Mouse (Mus musculus): ENCODE measurements around the gene Trhde. TPM values are rescaled to one million over a fixed set of nuclear protein-coding genes. Genes with fewer than 3 reads are reported as not detected.

The Trhde gene
- total RNA-seq (2012; rRNA removed), result not detected in 2 replicates

- no peaks in the 10 kb centered on the region for H3K36me3 ChIP-seq (ENCODE audit: control insufficient read depth, insufficient read depth, low read length, poor library complexity, severe bottlenecking)
- TF ChIP-seq HCFC1 (IDR thresholded peaks at IDR 0.05; ENCODE audit: borderline replicate concordance, insufficient read depth, low read length) (no peak), ZC3H11A (IDR thresholded peaks at IDR 0.05; ENCODE audit: borderline replicate concordance, low read depth, low read length) (no peak), CHD2 (IDR thresholded peaks at IDR 0.05; ENCODE audit: low read depth, low read length) (no peak), MAFK (IDR thresholded peaks at IDR 0.05; ENCODE audit: insufficient read depth, low read depth, low read length) (no peak), ZNF384 (IDR thresholded peaks at IDR 0.05; ENCODE audit: low read depth, low read length) (no peak)
- no peak within 1 kb of the TSS for H3K9ac ChIP-seq (ENCODE audit: insufficient read depth, low read depth, low read length, poor library complexity, severe bottlenecking)
- H3K4me3 ChIP-seq (ENCODE audit: insufficient read depth in 1 of 2, low read depth in 1 of 2, low read length in 2 of 2, poor library complexity in 1 of 2, severe bottlenecking in 1 of 2), result peak within 1 kb of the TSS; percentile 35 to 38
- H3K9me3 ChIP-seq (ENCODE audit: control insufficient read depth, insufficient read depth, low read depth, low read length), result no peaks in the 10 kb centered on the region
- H3K4me1 ChIP-seq (ENCODE audit: control insufficient read depth in 2 of 2, insufficient read depth in 2 of 2, low read length in 2 of 2, poor library complexity in 1 of 2), result peaks cover 0 to 3% of the 10 kb centered on the region in 2 experiments; a peak in 1 of 4 replicates
- no peak within 1 kb of the TSS for H3K27ac ChIP-seq (ENCODE audit: insufficient read depth, low read depth, low read length, poor library complexity, severe bottlenecking)
- in situ Hi-C loops (cut with MboI; ENCODE audit: low sequenced_read_pairs in 2 of 2, unreplicated experiment in 2 of 2), result no loop called here
- DNase-seq (ENCODE audit: low read depth, low spot score), result no peak
Observed at GRCm38 (mm10) chr10:114802161-114802651, at the start of gene Trhde. TSS of gene Trhde (minus strand) at chr10:114802307.

- H3K36me3 ChIP-seq (ENCODE audit: control insufficient read depth, insufficient read depth, low read length, poor library complexity, severe bottlenecking), result no peaks in the 10 kb centered on the region
- no peak overlapping the region for H3K27ac ChIP-seq (ENCODE audit: insufficient read depth, low read depth, low read length, poor library complexity, severe bottlenecking)
- H3K9ac ChIP-seq (ENCODE audit: insufficient read depth, low read depth, low read length, poor library complexity, severe bottlenecking), result no peak overlapping the region
- H3K4me1 ChIP-seq (ENCODE audit: control insufficient read depth in 2 of 2, insufficient read depth in 2 of 2, low read length in 2 of 2, poor library complexity in 1 of 2), result no peaks in the 10 kb centered on the region
- TF ChIP-seq CHD2 (IDR thresholded peaks at IDR 0.05; ENCODE audit: low read depth, low read length), result no peak
- in situ Hi-C loops (cut with MboI; ENCODE audit: low sequenced_read_pairs in 2 of 2, unreplicated experiment in 2 of 2), result no loop called here
- H3K9me3 ChIP-seq (ENCODE audit: control insufficient read depth, insufficient read depth, low read depth, low read length), result no peaks in the 10 kb centered on the region
- no peak for DNase-seq (ENCODE audit: low read depth, low spot score)
- no peak overlapping the region for H3K4me3 ChIP-seq (ENCODE audit: insufficient read depth in 1 of 2, low read depth in 1 of 2, low read length in 2 of 2, poor library complexity in 1 of 2, severe bottlenecking in 1 of 2)
Observed at GRCm38 (mm10) chr10:114841966-114842365, 39.9 kb upstream of the Trhde start.

- Histone ChIP-seq H3K9me3 (ENCODE audit: control insufficient read depth, insufficient read depth, low read depth, low read length) (no peaks in the 10 kb centered on the region), H3K4me3 (ENCODE audit: insufficient read depth in 1 of 2, low read depth in 1 of 2, low read length in 2 of 2, poor library complexity in 1 of 2, severe bottlenecking in 1 of 2) (no peak overlapping the region), H3K9ac (ENCODE audit: insufficient read depth, low read depth, low read length, poor library complexity, severe bottlenecking) (no peak overlapping the region), H3K27ac (ENCODE audit: insufficient read depth, low read depth, low read length, poor library complexity, severe bottlenecking) (no peak overlapping the region), H3K36me3 (ENCODE audit: control insufficient read depth, insufficient read depth, low read length, poor library complexity, severe bottlenecking) (no peaks in the 10 kb centered on the region), H3K4me1 (ENCODE audit: control insufficient read depth in 2 of 2, insufficient read depth in 2 of 2, low read length in 2 of 2, poor library complexity in 1 of 2) (no peaks in the 10 kb centered on the region)
- TF ChIP-seq MAFK (IDR thresholded peaks at IDR 0.05; ENCODE audit: insufficient read depth, low read depth, low read length) (no peak), ZC3H11A (IDR thresholded peaks at IDR 0.05; ENCODE audit: borderline replicate concordance, low read depth, low read length) (no peak), CHD2 (IDR thresholded peaks at IDR 0.05; ENCODE audit: low read depth, low read length) (no peak), HCFC1 (IDR thresholded peaks at IDR 0.05; ENCODE audit: borderline replicate concordance, insufficient read depth, low read length) (no peak), ZNF384 (IDR thresholded peaks at IDR 0.05; ENCODE audit: low read depth, low read length) (no peak)
- DNase-seq (ENCODE audit: low read depth, low spot score), result no peak
- in situ Hi-C loops (cut with MboI; ENCODE audit: low sequenced_read_pairs in 2 of 2, unreplicated experiment in 2 of 2), result no loop called here
Observed at GRCm38 (mm10) chr10:114841440-114841839, 39.3 kb upstream of the Trhde start.

- in situ Hi-C loops (cut with MboI; ENCODE audit: low sequenced_read_pairs in 2 of 2, unreplicated experiment in 2 of 2), result no loop called here
- no peaks in the 10 kb centered on the region for H3K4me1 ChIP-seq (ENCODE audit: control insufficient read depth in 2 of 2, insufficient read depth in 2 of 2, low read length in 2 of 2, poor library complexity in 1 of 2)
- H3K27ac ChIP-seq (ENCODE audit: insufficient read depth, low read depth, low read length, poor library complexity, severe bottlenecking), result no peak overlapping the region
- no peaks in the 10 kb centered on the region for H3K9me3 ChIP-seq (ENCODE audit: control insufficient read depth, insufficient read depth, low read depth, low read length)
- H3K4me3 ChIP-seq (ENCODE audit: insufficient read depth in 1 of 2, low read depth in 1 of 2, low read length in 2 of 2, poor library complexity in 1 of 2, severe bottlenecking in 1 of 2), result no peak overlapping the region
- no peaks in the 10 kb centered on the region for H3K36me3 ChIP-seq (ENCODE audit: control insufficient read depth, insufficient read depth, low read length, poor library complexity, severe bottlenecking)
- TF ChIP-seq CHD2 (IDR thresholded peaks at IDR 0.05; ENCODE audit: low read depth, low read length) (no peak), MAFK (IDR thresholded peaks at IDR 0.05; ENCODE audit: insufficient read depth, low read depth, low read length) (no peak), ZC3H11A (IDR thresholded peaks at IDR 0.05; ENCODE audit: borderline replicate concordance, low read depth, low read length) (no peak), HCFC1 (IDR thresholded peaks at IDR 0.05; ENCODE audit: borderline replicate concordance, insufficient read depth, low read length) (no peak), ZNF384 (IDR thresholded peaks at IDR 0.05; ENCODE audit: low read depth, low read length) (no peak)
- no peak for DNase-seq (ENCODE audit: low read depth, low spot score)
- no peak overlapping the region for H3K9ac ChIP-seq (ENCODE audit: insufficient read depth, low read depth, low read length, poor library complexity, severe bottlenecking)
Observed at GRCm38 (mm10) chr10:114831313-114831712, 29.2 kb upstream of the Trhde start.

- no peak for TF ChIP-seq ZNF384 (IDR thresholded peaks at IDR 0.05; ENCODE audit: low read depth, low read length)
- no peak for TF ChIP-seq HCFC1 (IDR thresholded peaks at IDR 0.05; ENCODE audit: borderline replicate concordance, insufficient read depth, low read length)
- TF ChIP-seq MAFK (IDR thresholded peaks at IDR 0.05; ENCODE audit: insufficient read depth, low read depth, low read length), result no peak
- TF ChIP-seq ZC3H11A (IDR thresholded peaks at IDR 0.05; ENCODE audit: borderline replicate concordance, low read depth, low read length), result no peak
- TF ChIP-seq CHD2 (IDR thresholded peaks at IDR 0.05; ENCODE audit: low read depth, low read length), result no peak
- no peaks in the 10 kb centered on the region for H3K4me1 ChIP-seq (ENCODE audit: control insufficient read depth in 2 of 2, insufficient read depth in 2 of 2, low read length in 2 of 2, poor library complexity in 1 of 2)
- no peaks in the 10 kb centered on the region for H3K36me3 ChIP-seq (ENCODE audit: control insufficient read depth, insufficient read depth, low read length, poor library complexity, severe bottlenecking)
- H3K4me3 ChIP-seq (ENCODE audit: insufficient read depth in 1 of 2, low read depth in 1 of 2, low read length in 2 of 2, poor library complexity in 1 of 2, severe bottlenecking in 1 of 2), result no peak overlapping the region
- H3K27ac ChIP-seq (ENCODE audit: insufficient read depth, low read depth, low read length, poor library complexity, severe bottlenecking), result no peak overlapping the region
- in situ Hi-C loops (cut with MboI; ENCODE audit: low sequenced_read_pairs in 2 of 2, unreplicated experiment in 2 of 2), result no loop called here
- DNase-seq (ENCODE audit: low read depth, low spot score), result no peak
- no peaks in the 10 kb centered on the region for H3K9me3 ChIP-seq (ENCODE audit: control insufficient read depth, insufficient read depth, low read depth, low read length)
- no peak overlapping the region for H3K9ac ChIP-seq (ENCODE audit: insufficient read depth, low read depth, low read length, poor library complexity, severe bottlenecking)
Observed at GRCm38 (mm10) chr10:114808799-114809198, 6.7 kb upstream of the Trhde start.

Data from ES-E14 (cell line).